Mouse (Mus musculus): ENCODE data around the gene Mib2. TPM values are rescaled to one million over a fixed set of nuclear protein-coding genes. Genes with fewer than 3 reads are reported as not detected.

Mib2 gene
- 37.4 and 38.9 TPM in 2 replicates for polyA plus RNA-seq (2015; fragmentation: Nextera tagmentation; extraction: Ambion mirVana)

- peaks cover 23% of the 10 kb centered on the region for H3K36me3 ChIP-seq
- H3K9ac ChIP-seq = peak within 1 kb of the TSS; percentile 91
- ATAC-seq (ENCODE audit: low read depth) = peak; percentile 99
- under 1% methylated on average over 53 of the region's 73 CpGs for WGBS
- H3K4me1 ChIP-seq (replicated peaks) = peaks cover 12% of the 10 kb centered on the region
- peak within 1 kb of the TSS; percentile 92 for H3K4me2 ChIP-seq
- peak within 1 kb of the TSS; percentile 88 for H3K4me3 ChIP-seq
- peak within 1 kb of the TSS; percentile 86 for H3K27ac ChIP-seq (replicated peaks)
- no peaks in the 10 kb centered on the region for H3K27me3 ChIP-seq
- no peaks in the 10 kb centered on the region for H3K9me3 ChIP-seq
Observed at GRCm38 (mm10) chr4:155668689-155669597, at the start of gene Mib2. Gene Mib2, minus strand, starts transcription at chr4:155669198.

- peak overlapping the region; percentile 42 for H3K27ac ChIP-seq (replicated peaks)
- H3K36me3 ChIP-seq = peaks cover 14% of the 10 kb centered on the region
- no peaks in the 10 kb centered on the region for H3K27me3 ChIP-seq
- 63% methylated on average over 6 of the region's 6 CpGs for WGBS
- H3K9me3 ChIP-seq = no peaks in the 10 kb centered on the region
- H3K9ac ChIP-seq = no peak overlapping the region
- H3K4me3 ChIP-seq = no peak overlapping the region
- ATAC-seq (ENCODE audit: low read depth) = no peak
- H3K4me2 ChIP-seq = no peak overlapping the region
- peaks cover 36% of the 10 kb centered on the region for H3K4me1 ChIP-seq (replicated peaks)
Observed at GRCm38 (mm10) chr4:155710521-155711252, 41.7 kb upstream of the Mib2 start.

- H3K27me3 ChIP-seq = no peaks in the 10 kb centered on the region
- H3K27ac ChIP-seq (replicated peaks) = no peak overlapping the region
- H3K4me2 ChIP-seq = no peak overlapping the region
- H3K4me1 ChIP-seq (replicated peaks) = peaks cover 43% of the 10 kb centered on the region
- no peak overlapping the region for H3K4me3 ChIP-seq
- peaks cover under 1% of the 10 kb centered on the region; the same call in 1 of the 2 replicates for H3K36me3 ChIP-seq
- H3K9me3 ChIP-seq = no peaks in the 10 kb centered on the region
- no peak overlapping the region for H3K9ac ChIP-seq
- no peak for ATAC-seq (ENCODE audit: low read depth)
Observed at GRCm38 (mm10) chr4:155708988-155709387, 40.0 kb upstream of the Mib2 start.

- WGBS = 90% methylated on average over 2 of the region's 2 CpGs
- Histone ChIP-seq H3K27me3 (no peaks in the 10 kb centered on the region), H3K4me2 (no peak overlapping the region), H3K4me3 (no peak overlapping the region), H3K27ac (replicated peaks) (no peak overlapping the region), H3K9me3 (no peaks in the 10 kb centered on the region), H3K9ac (no peak overlapping the region), H3K36me3 (no peaks in the 10 kb centered on the region), H3K4me1 (replicated peaks) (peaks cover 43% of the 10 kb centered on the region)
- ATAC-seq (ENCODE audit: low read depth) = no peak
Observed at GRCm38 (mm10) chr4:155708582-155708981, 39.6 kb upstream of the Mib2 start.

- H3K9ac ChIP-seq = peak overlapping the region; percentile 92
- ATAC-seq (ENCODE audit: low read depth) = no peak; the same call in 1 of the 2 replicates
- peak overlapping the region; percentile 77 for H3K4me3 ChIP-seq
- peaks cover 40% of the 10 kb centered on the region for H3K4me1 ChIP-seq (replicated peaks)
- under 1% methylated on average over 19 of the region's 19 CpGs for WGBS
- no peaks in the 10 kb centered on the region for H3K27me3 ChIP-seq
- H3K27ac ChIP-seq (replicated peaks) = peak overlapping the region; percentile 95
- H3K4me2 ChIP-seq = peak overlapping the region; percentile 84
- no peaks in the 10 kb centered on the region for H3K36me3 ChIP-seq
- no peaks in the 10 kb centered on the region for H3K9me3 ChIP-seq
Observed at GRCm38 (mm10) chr4:155705592-155705929, 36.6 kb upstream of the Mib2 start.

GRCm38 (mm10) chr4:155704721-155705591 lies 36.0 kb upstream of the Mib2 start, which contains the start of gene Ssu72:
Gene Ssu72, plus strand, starts transcription at chr4:155704800.
- H3K4me3 ChIP-seq = peak within 1 kb of the TSS; percentile 77
- peak within 1 kb of the TSS; percentile 84 for H3K4me2 ChIP-seq
- peak within 1 kb of the TSS; percentile 95 for H3K27ac ChIP-seq (replicated peaks)
- ATAC-seq (ENCODE audit: low read depth) = peak; percentile 96
- H3K36me3 ChIP-seq = no peaks in the 10 kb centered on the region
- H3K9ac ChIP-seq = peak within 1 kb of the TSS; percentile 92
- WGBS = under 1% methylated on average over 73 of the region's 83 CpGs
- no peaks in the 10 kb centered on the region for H3K9me3 ChIP-seq
- H3K4me1 ChIP-seq (replicated peaks) = peaks cover 34% of the 10 kb centered on the region
- no peaks in the 10 kb centered on the region for H3K27me3 ChIP-seq

- Histone ChIP-seq H3K9ac (no peak overlapping the region), H3K4me2 (no peak overlapping the region), H3K36me3 (no peaks in the 10 kb centered on the region), H3K27me3 (no peaks in the 10 kb centered on the region), H3K4me3 (no peak overlapping the region), H3K9me3 (no peaks in the 10 kb centered on the region), H3K27ac (replicated peaks) (no peak overlapping the region), H3K4me1 (replicated peaks) (peaks cover 21% of the 10 kb centered on the region)
- 94% methylated on average over 4 of the region's 4 CpGs for WGBS
- no peak for ATAC-seq (ENCODE audit: low read depth)
Observed at GRCm38 (mm10) chr4:155703425-155703929, 34.5 kb upstream of the Mib2 start.

- ATAC-seq (ENCODE audit: low read depth) = no peak
- peaks cover 23% of the 10 kb centered on the region for H3K4me1 ChIP-seq (replicated peaks)
- no peaks in the 10 kb centered on the region for H3K9me3 ChIP-seq
- no peaks in the 10 kb centered on the region for H3K36me3 ChIP-seq
- no peak overlapping the region for H3K4me2 ChIP-seq
- H3K4me3 ChIP-seq = no peak overlapping the region
- no peak overlapping the region for H3K27ac ChIP-seq (replicated peaks)
- H3K9ac ChIP-seq = no peak overlapping the region
- H3K27me3 ChIP-seq = peaks cover 15% of the 10 kb centered on the region
Observed at GRCm38 (mm10) chr4:155700425-155700824, 31.4 kb upstream of the Mib2 start.

GRCm38 (mm10) chr4:155696261-155697255 lies 27.6 kb upstream of the Mib2 start:
- peaks cover 32% of the 10 kb centered on the region for H3K4me1 ChIP-seq (replicated peaks)
- H3K9me3 ChIP-seq = no peaks in the 10 kb centered on the region
- H3K9ac ChIP-seq = peak overlapping the region; percentile 91
- H3K36me3 ChIP-seq = no peaks in the 10 kb centered on the region
- no peak for ATAC-seq (ENCODE audit: low read depth)
- peak overlapping the region; percentile 89 for H3K4me2 ChIP-seq
- WGBS = 77% methylated on average over 16 of the region's 16 CpGs
- H3K27me3 ChIP-seq = peaks cover 27% of the 10 kb centered on the region
- peak overlapping the region; percentile 71 for H3K4me3 ChIP-seq
- no peak overlapping the region for H3K27ac ChIP-seq (replicated peaks)

GRCm38 (mm10) chr4:155695531-155696062 lies 26.6 kb upstream of the Mib2 start:
- WGBS = 74% methylated on average over 4 of the region's 4 CpGs
- ATAC-seq (ENCODE audit: low read depth) = no peak
- Histone ChIP-seq H3K4me2 (peak overlapping the region; percentile 89), H3K27ac (replicated peaks) (peak overlapping the region; percentile 95; the same call in 1 of the 2 replicates), H3K27me3 (peaks cover 27% of the 10 kb centered on the region), H3K9me3 (no peaks in the 10 kb centered on the region), H3K9ac (peak overlapping the region; percentile 91), H3K36me3 (no peaks in the 10 kb centered on the region), H3K4me1 (replicated peaks) (peaks cover 32% of the 10 kb centered on the region), H3K4me3 (peak overlapping the region; percentile 71)
